Mouse (Mus musculus): ENCODE data around the gene 1500015O10Rik. TPM values are rescaled to one million over a fixed set of nuclear protein-coding genes. Genes with fewer than 3 reads are reported as not detected.

1500015O10Rik gene
- 7.7 and 9.9 TPM in 2 replicates for polyA plus RNA-seq (2015; fragmentation: Nextera tagmentation; extraction: Ambion mirVana)

- WGBS = 53% methylated on average over 16 of the region's 16 CpGs
- no peak within 1 kb of the TSS for H3K4me2 ChIP-seq (ENCODE audit: low read depth, low read length)
- H3K36me3 ChIP-seq (ENCODE audit: control insufficient read depth, insufficient read depth, low read length) = no peaks in the 10 kb centered on the region
- H3K9ac ChIP-seq (ENCODE audit: low read length) = no peak within 1 kb of the TSS
- no peaks in the 10 kb centered on the region for H3K4me1 ChIP-seq (ENCODE audit: control insufficient read depth, insufficient read depth, low read length)
- ATAC-seq (ENCODE audit: insufficient read depth, low FRiP score) = peak; percentile 81; the same call in 1 of the 2 replicates
- no peaks in the 10 kb centered on the region for H3K27me3 ChIP-seq (ENCODE audit: control insufficient read depth, insufficient read depth, low read length)
- H3K27ac ChIP-seq (ENCODE audit: low read length) = peak within 1 kb of the TSS; percentile 18; the same call in 1 of the 2 replicates
- H3K9me3 ChIP-seq (replicated peaks; ENCODE audit: control insufficient read depth, low read length) = peaks cover 4% of the 10 kb centered on the region; the same call in 1 of the 2 replicates
- H3K4me3 ChIP-seq (replicated peaks; ENCODE audit: low read length) = no peak within 1 kb of the TSS
Observed at GRCm38 (mm10) chr1:43730491-43730924, at the start of gene 1500015O10Rik. Gene 1500015O10Rik (plus strand): TSS chr1:43730602.

- Histone ChIP-seq H3K4me3 (replicated peaks; ENCODE audit: low read length) (no peak overlapping the region), H3K9me3 (replicated peaks; ENCODE audit: control insufficient read depth, low read length) (0 out of 2 replicates have a peak, but pooled peaks cover 3% of the 10 kb centered on the region), H3K27ac (ENCODE audit: low read length) (no peak overlapping the region), H3K4me1 (ENCODE audit: control insufficient read depth, insufficient read depth, low read length) (no peaks in the 10 kb centered on the region), H3K27me3 (ENCODE audit: control insufficient read depth, insufficient read depth, low read length) (no peaks in the 10 kb centered on the region), H3K36me3 (ENCODE audit: control insufficient read depth, insufficient read depth, low read length) (no peaks in the 10 kb centered on the region), H3K4me2 (ENCODE audit: low read depth, low read length) (no peak overlapping the region), H3K9ac (ENCODE audit: low read length) (no peak overlapping the region)
- WGBS = 92% methylated on average over 13 of the region's 13 CpGs
- ATAC-seq (ENCODE audit: insufficient read depth, low FRiP score) = no peak
Observed at GRCm38 (mm10) chr1:43689983-43690382, 40.4 kb upstream of the 1500015O10Rik start.

DNA sequence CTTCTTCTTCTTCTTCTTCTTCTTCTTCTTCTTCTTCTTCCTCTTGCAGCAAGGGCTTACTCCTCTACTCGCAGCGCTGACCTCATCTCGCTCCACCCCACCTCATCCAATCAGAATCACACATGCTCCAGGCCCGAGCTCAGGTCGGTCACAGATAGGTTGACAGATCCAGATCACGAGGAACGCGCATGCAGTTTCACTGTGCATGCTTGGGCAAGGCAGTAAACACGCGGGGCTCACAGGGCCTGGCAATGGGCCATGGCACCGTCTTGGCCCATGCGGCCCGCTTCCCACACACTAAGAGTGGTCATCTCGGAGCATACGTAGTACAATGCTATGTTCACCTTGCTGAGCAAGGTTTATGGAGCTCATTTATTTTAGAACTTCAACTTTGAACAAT lies 39.9 kb upstream of the 1500015O10Rik start:
- no peak overlapping the region for H3K4me3 ChIP-seq (replicated peaks; ENCODE audit: low read length)
- 94% methylated on average over 15 of the region's 15 CpGs for WGBS
- no peak for ATAC-seq (ENCODE audit: insufficient read depth, low FRiP score)
- H3K4me2 ChIP-seq (ENCODE audit: low read depth, low read length) = no peak overlapping the region
- 0 out of 2 replicates have a peak, but pooled peaks cover 3% of the 10 kb centered on the region for H3K9me3 ChIP-seq (replicated peaks; ENCODE audit: control insufficient read depth, low read length)
- no peaks in the 10 kb centered on the region for H3K36me3 ChIP-seq (ENCODE audit: control insufficient read depth, insufficient read depth, low read length)
- no peaks in the 10 kb centered on the region for H3K4me1 ChIP-seq (ENCODE audit: control insufficient read depth, insufficient read depth, low read length)
- no peak overlapping the region for H3K27ac ChIP-seq (ENCODE audit: low read length)
- H3K27me3 ChIP-seq (ENCODE audit: control insufficient read depth, insufficient read depth, low read length) = no peaks in the 10 kb centered on the region
- no peak overlapping the region for H3K9ac ChIP-seq (ENCODE audit: low read length)

- Histone ChIP-seq H3K4me1 (ENCODE audit: control insufficient read depth, insufficient read depth, low read length) (no peaks in the 10 kb centered on the region), H3K4me2 (ENCODE audit: low read depth, low read length) (no peak overlapping the region), H3K4me3 (replicated peaks; ENCODE audit: low read length) (no peak overlapping the region), H3K9me3 (replicated peaks; ENCODE audit: control insufficient read depth, low read length) (no peaks in the 10 kb centered on the region), H3K9ac (ENCODE audit: low read length) (no peak overlapping the region), H3K27me3 (ENCODE audit: control insufficient read depth, insufficient read depth, low read length) (no peaks in the 10 kb centered on the region), H3K27ac (ENCODE audit: low read length) (no peak overlapping the region), H3K36me3 (ENCODE audit: control insufficient read depth, insufficient read depth, low read length) (no peaks in the 10 kb centered on the region)
- no peak for ATAC-seq (ENCODE audit: insufficient read depth, low FRiP score)
- WGBS = 76% methylated on average over 3 of the region's 3 CpGs
Observed at GRCm38 (mm10) chr1:43694076-43694475, 36.3 kb upstream of the 1500015O10Rik start.

DNA sequence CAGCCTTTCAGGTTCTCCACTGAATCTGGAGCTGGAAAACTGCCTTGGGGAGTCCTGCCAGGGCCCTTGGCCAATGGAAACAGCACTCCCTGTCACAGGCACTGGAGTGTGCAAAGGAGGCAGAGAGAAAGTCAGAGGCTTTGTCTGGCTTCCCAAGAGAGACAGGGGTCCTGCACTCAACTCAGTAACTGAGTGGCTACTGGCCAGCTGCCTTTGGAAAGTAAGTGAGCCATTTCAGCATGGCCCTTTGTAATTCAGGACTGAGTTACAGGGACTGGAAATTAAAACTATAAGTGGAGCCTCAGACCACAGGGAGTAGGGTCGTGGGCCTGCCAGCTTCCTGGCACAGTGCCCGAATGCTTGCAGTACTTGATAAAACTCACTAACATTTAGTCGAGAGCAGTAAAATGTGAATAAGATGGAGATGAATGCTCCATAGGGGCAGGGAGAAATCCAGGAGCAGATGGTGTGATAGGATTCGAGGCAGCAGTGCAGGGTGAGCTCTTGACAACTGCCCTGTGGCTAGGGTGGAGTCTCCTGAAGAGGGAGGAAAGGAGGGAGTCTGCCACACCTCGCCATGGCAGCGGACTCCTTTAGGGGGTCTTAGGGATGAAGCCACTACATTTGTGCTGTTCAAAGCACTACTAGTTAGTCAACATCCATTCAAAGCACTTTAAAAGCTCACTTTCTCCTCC lies 35.4 kb upstream of the 1500015O10Rik start:
- peak; percentile 85 for ATAC-seq (ENCODE audit: insufficient read depth, low FRiP score)
- H3K4me2 ChIP-seq (ENCODE audit: low read depth, low read length) = no peak overlapping the region
- 26% methylated on average over 6 of the region's 6 CpGs for WGBS

GRCm38 (mm10) chr1:43698577-43699000 lies 31.8 kb upstream of the 1500015O10Rik start:
- Histone ChIP-seq H3K4me3 (replicated peaks; ENCODE audit: low read length) (no peak overlapping the region), H3K4me2 (ENCODE audit: low read depth, low read length) (no peak overlapping the region), H3K4me1 (ENCODE audit: control insufficient read depth, insufficient read depth, low read length) (no peaks in the 10 kb centered on the region), H3K9ac (ENCODE audit: low read length) (no peak overlapping the region), H3K27me3 (ENCODE audit: control insufficient read depth, insufficient read depth, low read length) (no peaks in the 10 kb centered on the region), H3K36me3 (ENCODE audit: control insufficient read depth, insufficient read depth, low read length) (no peaks in the 10 kb centered on the region), H3K9me3 (replicated peaks; ENCODE audit: control insufficient read depth, low read length) (no peaks in the 10 kb centered on the region), H3K27ac (ENCODE audit: low read length) (peak overlapping the region; percentile 62)
- 11% methylated on average over 4 of the region's 4 CpGs for WGBS
- peak; percentile 79 for ATAC-seq (ENCODE audit: insufficient read depth, low FRiP score)

More for the DNA sequence above, 35.4 kb upstream of the 1500015O10Rik start:
- Histone ChIP-seq H3K9ac (ENCODE audit: low read length) (no peak overlapping the region), H3K9me3 (replicated peaks; ENCODE audit: control insufficient read depth, low read length) (no peaks in the 10 kb centered on the region), H3K36me3 (ENCODE audit: control insufficient read depth, insufficient read depth, low read length) (no peaks in the 10 kb centered on the region), H3K4me1 (ENCODE audit: control insufficient read depth, insufficient read depth, low read length) (no peaks in the 10 kb centered on the region), H3K27me3 (ENCODE audit: control insufficient read depth, insufficient read depth, low read length) (no peaks in the 10 kb centered on the region), H3K27ac (ENCODE audit: low read length) (peak overlapping the region; percentile 48), H3K4me3 (replicated peaks; ENCODE audit: low read length) (no peak overlapping the region)

GRCm38 (mm10) chr1:43714841-43715240 lies 15.6 kb upstream of the 1500015O10Rik start:
- H3K4me2 ChIP-seq (ENCODE audit: low read depth, low read length) = no peak overlapping the region
- no peak for ATAC-seq (ENCODE audit: insufficient read depth, low FRiP score)
- no peaks in the 10 kb centered on the region for H3K27me3 ChIP-seq (ENCODE audit: control insufficient read depth, insufficient read depth, low read length)
- no peaks in the 10 kb centered on the region for H3K9me3 ChIP-seq (replicated peaks; ENCODE audit: control insufficient read depth, low read length)
- H3K36me3 ChIP-seq (ENCODE audit: control insufficient read depth, insufficient read depth, low read length) = no peaks in the 10 kb centered on the region
- no peak overlapping the region for H3K27ac ChIP-seq (ENCODE audit: low read length)
- no peak overlapping the region for H3K9ac ChIP-seq (ENCODE audit: low read length)
- WGBS = 65% methylated on average over 2 of the region's 2 CpGs
- no peak overlapping the region for H3K4me3 ChIP-seq (replicated peaks; ENCODE audit: low read length)
- no peaks in the 10 kb centered on the region for H3K4me1 ChIP-seq (ENCODE audit: control insufficient read depth, insufficient read depth, low read length)

GRCm38 (mm10) chr1:43717967-43718366 lies 12.4 kb upstream of the 1500015O10Rik start:
- no peaks in the 10 kb centered on the region for H3K36me3 ChIP-seq (ENCODE audit: control insufficient read depth, insufficient read depth, low read length)
- no peaks in the 10 kb centered on the region for H3K4me1 ChIP-seq (ENCODE audit: control insufficient read depth, insufficient read depth, low read length)
- 71% methylated on average over 7 of the region's 7 CpGs for WGBS
- no peak for ATAC-seq (ENCODE audit: insufficient read depth, low FRiP score)
- H3K4me3 ChIP-seq (replicated peaks; ENCODE audit: low read length) = no peak overlapping the region
- no peaks in the 10 kb centered on the region for H3K27me3 ChIP-seq (ENCODE audit: control insufficient read depth, insufficient read depth, low read length)
- H3K9ac ChIP-seq (ENCODE audit: low read length) = no peak overlapping the region
- H3K4me2 ChIP-seq (ENCODE audit: low read depth, low read length) = no peak overlapping the region
- H3K27ac ChIP-seq (ENCODE audit: low read length) = no peak overlapping the region
- no peaks in the 10 kb centered on the region for H3K9me3 ChIP-seq (replicated peaks; ENCODE audit: control insufficient read depth, low read length)

DNA sequence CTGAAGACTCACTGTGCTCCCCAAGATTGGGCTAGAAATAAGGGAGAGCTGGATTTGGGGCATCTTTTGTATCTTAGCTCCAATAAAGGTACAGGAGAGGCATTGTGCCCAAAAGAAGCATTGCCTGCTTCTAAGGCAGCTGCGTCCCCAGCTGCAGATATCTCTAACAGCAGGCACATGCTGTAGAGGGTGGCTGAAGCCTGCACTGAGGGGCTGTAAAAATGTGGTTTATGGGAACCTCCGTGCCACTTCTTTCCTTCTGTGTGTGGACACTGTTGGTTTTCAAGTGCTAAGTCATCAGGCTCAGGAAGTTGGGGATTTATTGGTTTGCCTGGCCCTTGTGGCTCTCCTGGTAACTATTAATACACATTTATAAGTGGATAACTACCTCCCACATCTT lies 11.6 kb upstream of the 1500015O10Rik start:
- no peak for ATAC-seq (ENCODE audit: insufficient read depth, low FRiP score)
- Histone ChIP-seq H3K36me3 (ENCODE audit: control insufficient read depth, insufficient read depth, low read length) (no peaks in the 10 kb centered on the region), H3K27ac (ENCODE audit: low read length) (no peak overlapping the region), H3K4me2 (ENCODE audit: low read depth, low read length) (no peak overlapping the region), H3K9ac (ENCODE audit: low read length) (no peak overlapping the region), H3K4me3 (replicated peaks; ENCODE audit: low read length) (no peak overlapping the region), H3K9me3 (replicated peaks; ENCODE audit: control insufficient read depth, low read length) (no peaks in the 10 kb centered on the region), H3K4me1 (ENCODE audit: control insufficient read depth, insufficient read depth, low read length) (no peaks in the 10 kb centered on the region), H3K27me3 (ENCODE audit: control insufficient read depth, insufficient read depth, low read length) (no peaks in the 10 kb centered on the region)
- WGBS = 76% methylated on average over 2 of the region's 2 CpGs

Data from stomach, embryonic 16.5 days (tissue).